Mouse (Mus musculus) MEL (cell line): ENCODE measurements at regions not wholly inside any gene's neighbourhood (a gene's known extent, or its start where the extent isn't known, plus 50 kb on each side); places are given as distances from the start of the nearest gene placed in this dataset.

Experiments used
- DNase-seq: peaks from one replicate; pipeline ENCODE4 v3.0.0; 2011; ENCODE audit warnings: low read depth, low spot score
- H3K27ac ChIP-seq: 2 replicates; pipeline ENCODE4 v1.5.1; 2012; ENCODE audit warnings: low read depth, mild to moderate bottlenecking, control low read depth, low read length, moderate library complexity; ENCODE audit not compliant: control insufficient read depth
- H3K27me3 ChIP-seq, 2 experiments: fragments of 150-350 bp in 1 of 2; sonication (generic) in 1 of 2; 2 replicates each; pipeline ENCODE4 v1.6.1; 2012; ENCODE audit warnings: low read length in 2 of 2, mild to moderate bottlenecking in 2 of 2, improper control_type of control experiment in 1 of 2, moderate library complexity in 1 of 2; ENCODE audit not compliant: insufficient read depth in 2 of 2, control insufficient read depth in 1 of 2
- H3K36me3 ChIP-seq, 2 experiments: 2 replicates each; pipeline ENCODE4 v1.6.1; 2012 to 2014; ENCODE audit warnings: low read length in 2 of 2, improper control_type of control experiment in 1 of 2, inconsistent platforms in 1 of 2, mild to moderate bottlenecking in 1 of 2; ENCODE audit not compliant: insufficient read depth in 2 of 2, control insufficient read depth in 1 of 2
- H3K4me1 ChIP-seq, 2 experiments: fragments of 150-350 bp in 1 of 2; sonication (generic) in 1 of 2; 2 replicates each; pipeline ENCODE4 v1.6.1; 2012; ENCODE audit warnings: low read length in 2 of 2, improper control_type of control experiment in 1 of 2, mild to moderate bottlenecking in 1 of 2; ENCODE audit not compliant: insufficient read depth in 2 of 2, control insufficient read depth in 1 of 2
- H3K4me3 ChIP-seq, 2 experiments: fragments of 150-350 bp in 1 of 2; sonication (generic) in 1 of 2; 2 replicates each; pipeline ENCODE4 v1.5.1; 2012; ENCODE audit warnings: low read depth in 2 of 2, low read length in 2 of 2, mild to moderate bottlenecking in 2 of 2, moderate library complexity in 2 of 2, control low read depth in 1 of 2, improper control_type of control experiment in 1 of 2; ENCODE audit not compliant: control insufficient read depth in 1 of 2, insufficient read depth in 1 of 2
- H3K79me2 ChIP-seq: 2 replicates; pipeline ENCODE4 v1.6.1; 2012; ENCODE audit warnings: mild to moderate bottlenecking, low read length, moderate library complexity; ENCODE audit not compliant: control insufficient read depth, poor library complexity, insufficient read depth
- H3K9ac ChIP-seq: 2 replicates; pipeline ENCODE4 v1.6.1; 2012; ENCODE audit warnings: low read depth, mild to moderate bottlenecking, control low read depth, low read length, moderate library complexity; ENCODE audit not compliant: control insufficient read depth, poor library complexity, severe bottlenecking
- H3K9me3 ChIP-seq: fragments of 150-350 bp; sonication (generic); replicated peaks from 2 replicates; pipeline ENCODE4 v1.6.1; 2012; ENCODE audit warnings: mild to moderate bottlenecking, low read length, improper control_type of control experiment, moderate library complexity; ENCODE audit not compliant: insufficient read depth
- BHLHE40 ChIP-seq: IDR thresholded peaks from 2 replicates; pipeline ENCODE4 v1.6.1; 2012; ENCODE audit warnings: low read depth, mild to moderate bottlenecking, inconsistent platforms, low read length, improper control_type of control experiment, borderline replicate concordance
- CHD2 ChIP-seq: IDR thresholded peaks from 2 replicates; pipeline ENCODE4 v1.6.1; 2011; ENCODE audit warnings: low read length, improper control_type of control experiment
- E2F4 ChIP-seq: IDR thresholded peaks from 2 replicates; pipeline ENCODE4 v1.6.1; 2011; ENCODE audit warnings: low read depth, low read length, improper control_type of control experiment, borderline replicate concordance
- EP300 ChIP-seq, 2 experiments: IDR thresholded peaks; 2 replicates each; pipeline ENCODE4 v1.6.1; 2011; ENCODE audit warnings: improper control_type of control experiment in 2 of 2, low read length in 2 of 2, low read depth in 1 of 2, mild to moderate bottlenecking in 1 of 2
- GATA1 ChIP-seq: IDR thresholded peaks from 2 replicates; pipeline ENCODE4 v1.6.1; 2011; ENCODE audit warnings: low read depth, low read length, improper control_type of control experiment
- HCFC1 ChIP-seq: IDR thresholded peaks from 2 replicates; pipeline ENCODE4 v1.6.1; 2012; ENCODE audit warnings: low read depth, mild to moderate bottlenecking, inconsistent platforms, low read length, improper control_type of control experiment, moderate library complexity
- JUND ChIP-seq: IDR thresholded peaks from 2 replicates; pipeline ENCODE4 v1.6.1; 2011; ENCODE audit warnings: low read depth, mild to moderate bottlenecking, improper control_type of control experiment, low read length
- KAT2A ChIP-seq: conservative IDR thresholded peaks from 2 replicates; pipeline ENCODE4 v1.6.1; 2012; ENCODE audit warnings: low read depth, low read length, improper control_type of control experiment, inconsistent platforms
- MAX ChIP-seq: IDR thresholded peaks from 2 replicates; pipeline ENCODE4 v1.6.1; 2011; ENCODE audit warnings: low read length, improper control_type of control experiment
- MAZ ChIP-seq: IDR thresholded peaks from 2 replicates; pipeline ENCODE4 v1.6.1; 2012; ENCODE audit warnings: low read depth, mild to moderate bottlenecking, inconsistent platforms, low read length, improper control_type of control experiment
- NELFE ChIP-seq: IDR thresholded peaks from 2 replicates; pipeline ENCODE4 v1.6.1; 2011; ENCODE audit warnings: low read depth, low read length, improper control_type of control experiment
- NRF1 ChIP-seq: IDR thresholded peaks from 2 replicates; pipeline ENCODE4 v1.6.1; 2014; ENCODE audit warnings: low read depth, mild to moderate bottlenecking, inconsistent platforms, low read length, improper control_type of control experiment, moderate library complexity; ENCODE audit not compliant: poor library complexity, insufficient read depth, severe bottlenecking
- POLR2AphosphoS2 ChIP-seq: IDR thresholded peaks from 2 replicates; pipeline ENCODE4 v1.6.1; 2011; ENCODE audit warnings: low read length, improper control_type of control experiment
- RAD21 ChIP-seq: IDR thresholded peaks from 2 replicates; pipeline ENCODE4 v1.6.1; 2011; ENCODE audit warnings: mild to moderate bottlenecking, low read depth, low read length, improper control_type of control experiment
- TAL1 ChIP-seq: IDR thresholded peaks from 2 replicates; pipeline ENCODE4 v1.6.1; 2012; ENCODE audit warnings: mild to moderate bottlenecking, inconsistent platforms, low read length, moderate library complexity, mixed read lengths
- TCF12 ChIP-seq: IDR thresholded peaks from 2 replicates; pipeline ENCODE4 v1.6.1; 2014; ENCODE audit warnings: low read depth, mild to moderate bottlenecking, inconsistent platforms, low read length, improper control_type of control experiment, moderate library complexity
- USF2 ChIP-seq, 2 experiments: IDR thresholded peaks; 2 replicates each; pipeline ENCODE4 v1.6.1; 2011 to 2012; ENCODE audit warnings: improper control_type of control experiment in 2 of 2, low read length in 2 of 2, borderline replicate concordance in 1 of 2, inconsistent platforms in 1 of 2, low read depth in 1 of 2, mild to moderate bottlenecking in 1 of 2; ENCODE audit not compliant: insufficient read depth in 1 of 2
- ZC3H11A ChIP-seq: IDR thresholded peaks from 2 replicates; pipeline ENCODE4 v1.6.1; 2012; ENCODE audit warnings: low read depth, mild to moderate bottlenecking, inconsistent platforms, low read length, improper control_type of control experiment
- ZMIZ1 ChIP-seq: IDR thresholded peaks from 2 replicates; pipeline ENCODE4 v1.6.1; 2012; ENCODE audit warnings: low read depth, mild to moderate bottlenecking, inconsistent platforms, low read length, improper control_type of control experiment, moderate library complexity

- TF ChIP-seq HCFC1: no peak
Observed at GRCm38 (mm10) chr14:98768845-98769244, 225.3 kb downstream of the Rpl36a-ps1 start (continued).

GRCm38 (mm10) chr14:98767481-98767880 is 226.6 kb downstream of the Rpl36a-ps1 start:
- Histone ChIP-seq H3K79me2 (no peaks in the 10 kb centered on the region; the same call in 1 of the 2 replicates), H3K36me3 (peaks cover 0 to 6% of the 10 kb centered on the region in 2 experiments; a peak in 2 of 4 replicates)
- TF ChIP-seq GATA1 (no peak), MAZ (no peak), TAL1 (no peak), RAD21 (no peak), HCFC1 (no peak), TCF12 (no peak), CHD2 (no peak), USF2 (IDR thresholded peaks at IDR 0.05; ENCODE audit: borderline replicate concordance in 1 of 2, insufficient read depth in 1 of 2, low read depth in 1 of 2, low read length in 2 of 2) (no peak), KAT2A (no peak)

GRCm38 (mm10) chr14:98765358-98765757 is 228.8 kb downstream of the Rpl36a-ps1 start:
- H3K9ac ChIP-seq: no peak overlapping the region
- H3K4me3 ChIP-seq: no peak overlapping the region
- no peaks in the 10 kb centered on the region for H3K9me3 ChIP-seq
- TF ChIP-seq USF2 (IDR thresholded peaks at IDR 0.05; ENCODE audit: borderline replicate concordance in 1 of 2, insufficient read depth in 1 of 2, low read depth in 1 of 2, low read length in 2 of 2) (no peak), JUND (no peak), MAX (no peak), E2F4 (no peak), HCFC1 (no peak), KAT2A (no peak), NRF1 (no peak), GATA1 (no peak), EP300 (IDR thresholded peaks at IDR 0.05; ENCODE audit: low read depth in 1 of 2, low read length in 2 of 2) (no peak), ZMIZ1 (no peak), POLR2AphosphoS2 (no peak), ZC3H11A (no peak), MAZ (no peak), BHLHE40 (no peak), NELFE (no peak)
- peaks cover 0 to 5% of the 10 kb centered on the region in 2 experiments; a peak in 1 of 4 replicates for H3K4me1 ChIP-seq
- no peaks in the 10 kb centered on the region for H3K27me3 ChIP-seq
- H3K36me3 ChIP-seq: peaks cover 0 to 6% of the 10 kb centered on the region in 2 experiments; a peak in 2 of 4 replicates
- DNase-seq: no peak
- H3K79me2 ChIP-seq: no peaks in the 10 kb centered on the region; the same call in 1 of the 2 replicates
- H3K27ac ChIP-seq: no peak overlapping the region

More at GRCm38 (mm10) chr14:98767481-98767880, 226.6 kb downstream of the Rpl36a-ps1 start:
- Histone ChIP-seq H3K4me1 (peaks cover 0 to 5% of the 10 kb centered on the region in 2 experiments; a peak in 1 of 4 replicates), H3K4me3 (no peak overlapping the region), H3K27me3 (no peaks in the 10 kb centered on the region), H3K9ac (no peak overlapping the region), H3K9me3 (no peaks in the 10 kb centered on the region), H3K27ac (no peak overlapping the region)
- no peak for DNase-seq
